Mouse (Mus musculus): ENCODE results near the gene Coq8b. TPM values are rescaled to one million over a fixed set of nuclear protein-coding genes. Genes with fewer than 3 reads are reported as not detected.
A peak's percentile ranks its signal among the peaks of the same experiment; 100 is the strongest.

Gene Coq8b
- polyA plus RNA-seq, 1 experiment from 2014 or later = 16.8 TPM

- Histone ChIP-seq H3K9ac (ENCODE audit: low read depth, low read length) (peak overlapping the region; percentile 68), H3K4me1 (replicated peaks; ENCODE audit: control insufficient read depth, insufficient read depth, low read length) (no peaks in the 10 kb centered on the region), H3K9me3 (ENCODE audit: control insufficient read depth) (no peaks in the 10 kb centered on the region), H3K27ac (ENCODE audit: low read depth, low read length) (peak overlapping the region; percentile 46), H3K4me2 (replicated peaks; ENCODE audit: low read depth) (peak overlapping the region; percentile 79), H3K4me3 (ENCODE audit: low read depth, low read length) (peak overlapping the region; percentile 60), H3K27me3 (replicated peaks; ENCODE audit: control insufficient read depth, insufficient read depth, low read length) (no peaks in the 10 kb centered on the region), H3K36me3 (ENCODE audit: control insufficient read depth, insufficient read depth) (peaks cover 22% of the 10 kb centered on the region; the same call in 1 of the 2 replicates)
- no peak for TF ChIP-seq CTCF (IDR thresholded peaks at IDR 0.05; ENCODE audit: low read depth)
- ATAC-seq = no peak
- WGBS = 24% methylated on average over 9 of the region's 9 CpGs
Measured at GRCm38 (mm10) chr7:27259271-27259721, 26.5 kb downstream of the Coq8b start.

- Histone ChIP-seq H3K4me2 (replicated peaks; ENCODE audit: low read depth) (peak overlapping the region; percentile 79), H3K27me3 (replicated peaks; ENCODE audit: control insufficient read depth, insufficient read depth, low read length) (no peaks in the 10 kb centered on the region), H3K4me1 (replicated peaks; ENCODE audit: control insufficient read depth, insufficient read depth, low read length) (no peaks in the 10 kb centered on the region), H3K27ac (ENCODE audit: low read depth, low read length) (peak overlapping the region; percentile 46; the same call in 1 of the 2 replicates), H3K9ac (ENCODE audit: low read depth, low read length) (peak overlapping the region; percentile 68), H3K4me3 (ENCODE audit: low read depth, low read length) (peak overlapping the region; percentile 60), H3K36me3 (ENCODE audit: control insufficient read depth, insufficient read depth) (peaks cover 19% of the 10 kb centered on the region; the same call in 1 of the 2 replicates), H3K9me3 (ENCODE audit: control insufficient read depth) (no peaks in the 10 kb centered on the region)
- TF ChIP-seq CTCF (IDR thresholded peaks at IDR 0.05; ENCODE audit: low read depth) = no peak
- 42% methylated on average over 5 of the region's 5 CpGs for WGBS
- no peak for ATAC-seq
Measured at GRCm38 (mm10) chr7:27259771-27260170, 26.9 kb downstream of the Coq8b start.

- Histone ChIP-seq H3K4me3 (ENCODE audit: low read depth, low read length) (no peak overlapping the region), H3K36me3 (ENCODE audit: control insufficient read depth, insufficient read depth) (peaks cover 23% of the 10 kb centered on the region; the same call in 1 of the 2 replicates), H3K27me3 (replicated peaks; ENCODE audit: control insufficient read depth, insufficient read depth, low read length) (no peaks in the 10 kb centered on the region), H3K27ac (ENCODE audit: low read depth, low read length) (no peak overlapping the region), H3K4me2 (replicated peaks; ENCODE audit: low read depth) (no peak overlapping the region), H3K4me1 (replicated peaks; ENCODE audit: control insufficient read depth, insufficient read depth, low read length) (no peaks in the 10 kb centered on the region), H3K9me3 (ENCODE audit: control insufficient read depth) (no peaks in the 10 kb centered on the region), H3K9ac (ENCODE audit: low read depth, low read length) (no peak overlapping the region)
- ATAC-seq = no peak
- TF ChIP-seq CTCF (IDR thresholded peaks at IDR 0.05; ENCODE audit: low read depth) = no peak
- 79% methylated on average over 7 of the region's 7 CpGs for WGBS
Measured at GRCm38 (mm10) chr7:27260856-27261255, 28.0 kb downstream of the Coq8b start.

GRCm38 (mm10) chr7:27261888-27262287, 29.1 kb downstream of the Coq8b start:
- Histone ChIP-seq H3K4me3 (ENCODE audit: low read depth, low read length) (no peak overlapping the region), H3K27ac (ENCODE audit: low read depth, low read length) (no peak overlapping the region), H3K36me3 (ENCODE audit: control insufficient read depth, insufficient read depth) (peaks cover 23% of the 10 kb centered on the region; the same call in 1 of the 2 replicates), H3K4me1 (replicated peaks; ENCODE audit: control insufficient read depth, insufficient read depth, low read length) (no peaks in the 10 kb centered on the region), H3K9me3 (ENCODE audit: control insufficient read depth) (no peaks in the 10 kb centered on the region), H3K27me3 (replicated peaks; ENCODE audit: control insufficient read depth, insufficient read depth, low read length) (no peaks in the 10 kb centered on the region), H3K9ac (ENCODE audit: low read depth, low read length) (no peak overlapping the region), H3K4me2 (replicated peaks; ENCODE audit: low read depth) (no peak overlapping the region)
- 73% methylated on average over 6 of the region's 6 CpGs for WGBS
- ATAC-seq = no peak
- no peak for TF ChIP-seq CTCF (IDR thresholded peaks at IDR 0.05; ENCODE audit: low read depth)

GRCm38 (mm10) chr7:27264761-27265160, 31.9 kb downstream of the Coq8b start:
- peaks cover 40% of the 10 kb centered on the region for H3K36me3 ChIP-seq (ENCODE audit: control insufficient read depth, insufficient read depth)
- no peak overlapping the region for H3K4me3 ChIP-seq (ENCODE audit: low read depth, low read length)
- TF ChIP-seq CTCF (IDR thresholded peaks at IDR 0.05; ENCODE audit: low read depth) = no peak
- no peaks in the 10 kb centered on the region for H3K4me1 ChIP-seq (replicated peaks; ENCODE audit: control insufficient read depth, insufficient read depth, low read length)
- H3K4me2 ChIP-seq (replicated peaks; ENCODE audit: low read depth) = no peak overlapping the region
- H3K9me3 ChIP-seq (ENCODE audit: control insufficient read depth) = no peaks in the 10 kb centered on the region
- no peak overlapping the region for H3K27ac ChIP-seq (ENCODE audit: low read depth, low read length)
- WGBS = 91% methylated on average over 12 of the region's 12 CpGs
- no peak for ATAC-seq
- H3K27me3 ChIP-seq (replicated peaks; ENCODE audit: control insufficient read depth, insufficient read depth, low read length) = no peaks in the 10 kb centered on the region
- H3K9ac ChIP-seq (ENCODE audit: low read depth, low read length) = no peak overlapping the region

GRCm38 (mm10) chr7:27266515-27267128, 33.8 kb downstream of the Coq8b start:
- ATAC-seq = no peak
- Histone ChIP-seq H3K4me2 (replicated peaks; ENCODE audit: low read depth) (no peak overlapping the region), H3K9me3 (ENCODE audit: control insufficient read depth) (no peaks in the 10 kb centered on the region), H3K9ac (ENCODE audit: low read depth, low read length) (no peak overlapping the region), H3K4me1 (replicated peaks; ENCODE audit: control insufficient read depth, insufficient read depth, low read length) (no peaks in the 10 kb centered on the region), H3K4me3 (ENCODE audit: low read depth, low read length) (no peak overlapping the region), H3K27me3 (replicated peaks; ENCODE audit: control insufficient read depth, insufficient read depth, low read length) (no peaks in the 10 kb centered on the region), H3K36me3 (ENCODE audit: control insufficient read depth, insufficient read depth) (peaks cover 46% of the 10 kb centered on the region), H3K27ac (ENCODE audit: low read depth, low read length) (no peak overlapping the region)
- TF ChIP-seq CTCF (IDR thresholded peaks at IDR 0.05; ENCODE audit: low read depth) = no peak
- WGBS = 81% methylated on average over 20 of the region's 20 CpGs

Data from intestine, postnatal 0 days (tissue).